Mouse (Mus musculus) adrenal gland, postnatal 4 days (tissue): ENCODE measurements around the gene Fam229a. TPM values are rescaled to one million over a fixed set of nuclear protein-coding genes. Genes with fewer than 3 reads are reported as not detected.
A peak's percentile ranks its signal among the peaks of the same experiment; 100 is the strongest.

ENCODE experiments used
- DNase-seq, 2 experiments: peaks; one replicate each; pipeline ENCODE4 v3.0.0; 2021 to 2022; ENCODE audit warnings: low spot score in 2 of 2, mixed read lengths in 2 of 2
- total RNA-seq, 2 experiments: library from RNA; stranded (reverse); gene quantifications; 2 replicates each; pipeline ENCODE4 v1.2.3; 2021

Gene Fam229a
- total RNA-seq, 2 experiments from 2014 or later: not detected

GRCm38 (mm10) chr4:129495672-129496562 lies 4.9 kb downstream of the Fam229a start:
- DNase-seq: no peak

- DNase-seq: no peak
Measured at GRCm38 (mm10) chr4:129496631-129497030, 5.6 kb downstream of the Fam229a start.

GRCm38 (mm10) chr4:129498941-129499340 lies 8.0 kb downstream of the Fam229a start:
- no peak for DNase-seq

GRCm38 (mm10) chr4:129500017-129500416 lies 9.0 kb downstream of the Fam229a start:
- no peak for DNase-seq

- DNase-seq: peak; percentile 70 to 84
Measured at GRCm38 (mm10) chr4:129500607-129501566, 9.9 kb downstream of the Fam229a start.

GRCm38 (mm10) chr4:129502327-129502888 lies 11.4 kb downstream of the Fam229a start:
- no peak for DNase-seq

- DNase-seq: no peak
Measured at GRCm38 (mm10) chr4:129502901-129503444, 12.0 kb downstream of the Fam229a start.

- DNase-seq: no peak
Measured at GRCm38 (mm10) chr4:129505511-129505910, 14.5 kb downstream of the Fam229a start.

- DNase-seq: no peak
Measured at GRCm38 (mm10) chr4:129507434-129508236, 16.6 kb downstream of the Fam229a start.

GRCm38 (mm10) chr4:129508237-129508515 lies 17.2 kb downstream of the Fam229a start:
- DNase-seq: no peak

GRCm38 (mm10) chr4:129508834-129509600 lies 18.0 kb downstream of the Fam229a start:
- DNase-seq: no peak

- DNase-seq: no peak
Measured at GRCm38 (mm10) chr4:129509650-129510049, 18.7 kb downstream of the Fam229a start.

- no peak for DNase-seq
Measured at GRCm38 (mm10) chr4:129510723-129511412, 19.9 kb downstream of the Fam229a start.

- no peak for DNase-seq
Measured at GRCm38 (mm10) chr4:129511413-129512096, 20.6 kb downstream of the Fam229a start.

GRCm38 (mm10) chr4:129513086-129513767 lies 22.2 kb downstream of the Fam229a start, which contains the start of gene Marcksl1:
Gene Marcksl1, plus strand, starts transcription at chr4:129513581.
- DNase-seq: peak; percentile 84 to 86

GRCm38 (mm10) chr4:129513891-129514290 lies 22.9 kb downstream of the Fam229a start:
- DNase-seq: no peak

- DNase-seq: peak; percentile 46 to 60
Measured at GRCm38 (mm10) chr4:129514300-129514898, 23.4 kb downstream of the Fam229a start.
